Mouse (Mus musculus): Measurements from ENCODE around the gene Pepd.

- no peak for TF ChIP-seq MAFK (IDR thresholded peaks at IDR 0.05; ENCODE audit: insufficient read depth, low read depth, low read length)
- TF ChIP-seq ZNF384 (IDR thresholded peaks at IDR 0.05; ENCODE audit: low read depth, low read length) = no peak
Observed at GRCm38 (mm10) chr7:35006661-35007060, 94.5 kb downstream of the Pepd start.

Measured in ES-E14 (cell line).